Mouse (Mus musculus): ENCODE results near the gene Stat4. TPM values are rescaled to one million over a fixed set of nuclear protein-coding genes. Genes with fewer than 3 reads are reported as not detected.

Stat4 gene
- polyA plus RNA-seq, 1 experiment from 2014 or later, result 0.95 TPM

GRCm38 (mm10) chr1:52012231-52012630, 25.3 kb downstream of the Stat4 start:
- Histone ChIP-seq H3K4me3 (ENCODE audit: low read length) (no peak overlapping the region), H3K36me3 (ENCODE audit: control insufficient read depth, insufficient read depth, low read length) (no peaks in the 10 kb centered on the region), H3K4me2 (replicated peaks; ENCODE audit: low read depth, low read length) (no peak overlapping the region), H3K9me3 (ENCODE audit: control insufficient read depth, low read length) (no peaks in the 10 kb centered on the region), H3K27me3 (ENCODE audit: control insufficient read depth, insufficient read depth, low read length) (no peaks in the 10 kb centered on the region), H3K9ac (ENCODE audit: low read depth, low read length) (no peak overlapping the region), H3K4me1 (ENCODE audit: control insufficient read depth, insufficient read depth, low read length) (no peaks in the 10 kb centered on the region), H3K27ac (ENCODE audit: low read depth, low read length) (no peak overlapping the region)
- ATAC-seq (ENCODE audit: low FRiP score, low TSS enrichment), result no peak

GRCm38 (mm10) chr1:52012757-52013156, 25.8 kb downstream of the Stat4 start:
- Histone ChIP-seq H3K4me2 (replicated peaks; ENCODE audit: low read depth, low read length) (no peak overlapping the region), H3K4me1 (ENCODE audit: control insufficient read depth, insufficient read depth, low read length) (no peaks in the 10 kb centered on the region)

GRCm38 (mm10) chr1:52019621-52020020, 32.7 kb downstream of the Stat4 start:
- Histone ChIP-seq H3K36me3 (ENCODE audit: control insufficient read depth, insufficient read depth, low read length) (no peaks in the 10 kb centered on the region), H3K4me3 (ENCODE audit: low read length) (no peak overlapping the region), H3K9ac (ENCODE audit: low read depth, low read length) (no peak overlapping the region), H3K27me3 (ENCODE audit: control insufficient read depth, insufficient read depth, low read length) (no peaks in the 10 kb centered on the region), H3K4me1 (ENCODE audit: control insufficient read depth, insufficient read depth, low read length) (no peaks in the 10 kb centered on the region), H3K4me2 (replicated peaks; ENCODE audit: low read depth, low read length) (no peak overlapping the region), H3K9me3 (ENCODE audit: control insufficient read depth, low read length) (no peaks in the 10 kb centered on the region), H3K27ac (ENCODE audit: low read depth, low read length) (no peak overlapping the region)
- no peak for ATAC-seq (ENCODE audit: low FRiP score, low TSS enrichment)
- WGBS, result 77% methylated on average over 4 of the region's 4 CpGs

More at GRCm38 (mm10) chr1:52012757-52013156, 25.8 kb downstream of the Stat4 start:
- H3K27ac ChIP-seq (ENCODE audit: low read depth, low read length), result no peak overlapping the region
- no peaks in the 10 kb centered on the region for H3K27me3 ChIP-seq (ENCODE audit: control insufficient read depth, insufficient read depth, low read length)
- WGBS, result 87% methylated on average over 7 of the region's 7 CpGs
- H3K4me3 ChIP-seq (ENCODE audit: low read length), result no peak overlapping the region
- no peak for ATAC-seq (ENCODE audit: low FRiP score, low TSS enrichment)
- no peak overlapping the region for H3K9ac ChIP-seq (ENCODE audit: low read depth, low read length)
- H3K9me3 ChIP-seq (ENCODE audit: control insufficient read depth, low read length), result no peaks in the 10 kb centered on the region
- no peaks in the 10 kb centered on the region for H3K36me3 ChIP-seq (ENCODE audit: control insufficient read depth, insufficient read depth, low read length)

GRCm38 (mm10) chr1:52021936-52022725, 35.2 kb downstream of the Stat4 start:
- no peak for ATAC-seq (ENCODE audit: low FRiP score, low TSS enrichment)
- no peaks in the 10 kb centered on the region for H3K4me1 ChIP-seq (ENCODE audit: control insufficient read depth, insufficient read depth, low read length)
- no peak overlapping the region for H3K27ac ChIP-seq (ENCODE audit: low read depth, low read length)
- H3K9ac ChIP-seq (ENCODE audit: low read depth, low read length), result no peak overlapping the region
- WGBS, result 79% methylated on average over 4 of the region's 4 CpGs
- H3K9me3 ChIP-seq (ENCODE audit: control insufficient read depth, low read length), result no peaks in the 10 kb centered on the region
- H3K4me3 ChIP-seq (ENCODE audit: low read length), result no peak overlapping the region
- no peak overlapping the region for H3K4me2 ChIP-seq (replicated peaks; ENCODE audit: low read depth, low read length)
- no peaks in the 10 kb centered on the region for H3K27me3 ChIP-seq (ENCODE audit: control insufficient read depth, insufficient read depth, low read length)
- no peaks in the 10 kb centered on the region for H3K36me3 ChIP-seq (ENCODE audit: control insufficient read depth, insufficient read depth, low read length)

GRCm38 (mm10) chr1:52028686-52029085, 41.7 kb downstream of the Stat4 start:
- 92% methylated on average over 5 of the region's 5 CpGs for WGBS

GRCm38 (mm10) chr1:52034816-52035752, 48.1 kb downstream of the Stat4 start:
- Histone ChIP-seq H3K27ac (ENCODE audit: low read depth, low read length) (no peak overlapping the region), H3K4me1 (ENCODE audit: control insufficient read depth, insufficient read depth, low read length) (no peaks in the 10 kb centered on the region), H3K36me3 (ENCODE audit: control insufficient read depth, insufficient read depth, low read length) (no peaks in the 10 kb centered on the region), H3K9ac (ENCODE audit: low read depth, low read length) (no peak overlapping the region), H3K27me3 (ENCODE audit: control insufficient read depth, insufficient read depth, low read length) (no peaks in the 10 kb centered on the region), H3K4me3 (ENCODE audit: low read length) (no peak overlapping the region), H3K4me2 (replicated peaks; ENCODE audit: low read depth, low read length) (no peak overlapping the region), H3K9me3 (ENCODE audit: control insufficient read depth, low read length) (0 out of 2 replicates have a peak, but pooled peaks cover 3% of the 10 kb centered on the region)
- WGBS, result 82% methylated on average over 12 of the region's 12 CpGs
- ATAC-seq (ENCODE audit: low FRiP score, low TSS enrichment), result no peak

More at GRCm38 (mm10) chr1:52028686-52029085, 41.7 kb downstream of the Stat4 start:
- Histone ChIP-seq H3K9ac (ENCODE audit: low read depth, low read length) (no peak overlapping the region), H3K9me3 (ENCODE audit: control insufficient read depth, low read length) (0 out of 2 replicates have a peak, but pooled peaks cover 3% of the 10 kb centered on the region), H3K4me1 (ENCODE audit: control insufficient read depth, insufficient read depth, low read length) (no peaks in the 10 kb centered on the region), H3K36me3 (ENCODE audit: control insufficient read depth, insufficient read depth, low read length) (no peaks in the 10 kb centered on the region), H3K4me3 (ENCODE audit: low read length) (no peak overlapping the region), H3K27me3 (ENCODE audit: control insufficient read depth, insufficient read depth, low read length) (no peaks in the 10 kb centered on the region), H3K4me2 (replicated peaks; ENCODE audit: low read depth, low read length) (no peak overlapping the region), H3K27ac (ENCODE audit: low read depth, low read length) (no peak overlapping the region)
- ATAC-seq (ENCODE audit: low FRiP score, low TSS enrichment), result no peak

GRCm38 (mm10) chr1:52039151-52039550, 52.2 kb downstream of the Stat4 start:
- no peak overlapping the region for H3K4me3 ChIP-seq (ENCODE audit: low read length)
- H3K9me3 ChIP-seq (ENCODE audit: control insufficient read depth, low read length), result no peaks in the 10 kb centered on the region
- WGBS, result 57% methylated on average over 7 of the region's 7 CpGs
- no peaks in the 10 kb centered on the region for H3K27me3 ChIP-seq (ENCODE audit: control insufficient read depth, insufficient read depth, low read length)
- no peaks in the 10 kb centered on the region for H3K4me1 ChIP-seq (ENCODE audit: control insufficient read depth, insufficient read depth, low read length)
- no peak overlapping the region for H3K9ac ChIP-seq (ENCODE audit: low read depth, low read length)
- no peak overlapping the region for H3K4me2 ChIP-seq (replicated peaks; ENCODE audit: low read depth, low read length)
- no peak for ATAC-seq (ENCODE audit: low FRiP score, low TSS enrichment)
- no peak overlapping the region for H3K27ac ChIP-seq (ENCODE audit: low read depth, low read length)
- H3K36me3 ChIP-seq (ENCODE audit: control insufficient read depth, insufficient read depth, low read length), result no peaks in the 10 kb centered on the region

GRCm38 (mm10) chr1:52039626-52040025, 52.7 kb downstream of the Stat4 start:
- Histone ChIP-seq H3K9me3 (ENCODE audit: control insufficient read depth, low read length) (no peaks in the 10 kb centered on the region), H3K27me3 (ENCODE audit: control insufficient read depth, insufficient read depth, low read length) (no peaks in the 10 kb centered on the region), H3K4me1 (ENCODE audit: control insufficient read depth, insufficient read depth, low read length) (no peaks in the 10 kb centered on the region), H3K4me2 (replicated peaks; ENCODE audit: low read depth, low read length) (no peak overlapping the region), H3K36me3 (ENCODE audit: control insufficient read depth, insufficient read depth, low read length) (no peaks in the 10 kb centered on the region), H3K9ac (ENCODE audit: low read depth, low read length) (no peak overlapping the region), H3K27ac (ENCODE audit: low read depth, low read length) (no peak overlapping the region), H3K4me3 (ENCODE audit: low read length) (no peak overlapping the region)
- 66% methylated on average over 9 of the region's 9 CpGs for WGBS
- no peak for ATAC-seq (ENCODE audit: low FRiP score, low TSS enrichment)

All from kidney, embryonic 14.5 days (tissue).